Mouse (Mus musculus): Measurements from ENCODE around the gene Cldn19.

DNA sequence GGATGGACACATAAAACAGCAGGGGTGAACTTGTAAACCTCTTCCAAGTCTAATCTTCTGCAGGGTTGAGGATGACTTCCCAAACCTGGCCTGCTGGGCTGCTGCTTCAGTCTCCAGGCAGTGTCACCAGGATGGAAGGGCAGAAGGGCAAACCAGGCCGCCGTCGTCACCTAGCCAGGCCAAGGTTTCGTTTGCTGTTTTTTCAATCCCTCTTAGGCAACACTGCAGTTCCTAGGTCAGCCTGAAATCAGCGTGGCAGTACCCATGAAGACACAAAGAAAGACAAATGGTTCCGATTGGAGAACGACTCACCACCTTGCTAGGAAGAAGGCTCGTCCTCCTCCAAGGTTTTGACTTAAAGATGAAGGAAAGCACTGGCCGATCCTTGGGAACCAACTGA lies 29.5 kb upstream of the Cldn19 start:
- TF ChIP-seq CTCF (IDR thresholded peaks at IDR 0.05; ENCODE audit: extremely low read depth, insufficient read length, insufficient replicate concordance, low read depth, low read length): no peak
- no peak for TF ChIP-seq POLR2A (IDR thresholded peaks at IDR 0.05; ENCODE audit: low read depth, low read length)
